ENCODE assay signal across 10 mouse cellular contexts in genomic region chr11:60775578-60775977, GRCm38 (mm10). TPM values are rescaled to one million over a fixed set of nuclear protein-coding genes. Genes with fewer than 3 reads are reported as not detected.
DNase-seq lines count a peak whose midpoint lies in the region; ATAC-seq and TF ChIP-seq lines count a peak whose summit lies in the region.
"Had no signal": no experiment of that assay in that cellular context is flagged by ENCODE, and none has a peak within 500 bp of the region (broad histone marks: within the 10 kb centered on the region; RNA-seq: fewer than 3 reads in every experiment).

No protein-coding gene starts in this region.

- intact Hi-C loops in left cerebral cortex, postnatal 14 days (cut with DNase I) = loop anchor here (5.0 kb wide), 1 partner anchor 57 kb away; the partner anchor contains the start of gene Dhrs7b

- TF ChIP-seq CTCF in G1E (IDR thresholded peaks at IDR 0.05; ENCODE audit: low read depth, low read length) = no peak

- no peak for DNase-seq in heart, adult 8-10 months (ENCODE audit: low spot score)
- no peak for DNase-seq in G1E (ENCODE audit: low spot score)
- no peak for DNase-seq in left cerebral cortex, postnatal 14 days (ENCODE audit: low spot score in 2 of 2)
- DNase-seq in left cerebral cortex, adult 9 months (ENCODE audit: low spot score in 2 of 2) = no peak
- DNase-seq in ovary, postnatal 36 days (ENCODE audit: low spot score) = no peak
- DNase-seq: cerebellum, adult 11 months; heart, postnatal 14 days had no signal

- 41% methylated on average over 6 of the region's 6 CpGs for WGBS in heart, embryonic 15.5 days
- WGBS in hindbrain, embryonic 15.5 days = 58% methylated on average over 6 of the region's 6 CpGs
- 56% methylated on average over 6 of the region's 6 CpGs for WGBS in midbrain, embryonic 13.5 days

- H3K4me3 ChIP-seq in heart, embryonic 15.5 days = peak overlapping the region; percentile 70
- H3K4me3 ChIP-seq in G1E (ENCODE audit: low read depth, low read length) = peak overlapping the region; percentile 96
- peak overlapping the region; percentile 90 for H3K4me3 ChIP-seq in hindbrain, embryonic 15.5 days
- peak overlapping the region; percentile 87 for H3K4me3 ChIP-seq in midbrain, embryonic 13.5 days (replicated peaks)

- no peak for ATAC-seq in heart, embryonic 15.5 days (replicated peaks; ENCODE audit: insufficient number of reproducible peaks, insufficient read depth, low FRiP score, low read depth)
- ATAC-seq in G1E (ENCODE audit: extremely low read depth, insufficient number of reproducible peaks, low FRiP score, poor library complexity, severe bottlenecking) = no peak
- ATAC-seq in hindbrain, embryonic 15.5 days (ENCODE audit: low FRiP score, low read depth) = no peak
- no peak for ATAC-seq in midbrain, embryonic 13.5 days

- H3K27me3 ChIP-seq in heart, embryonic 15.5 days = no peaks in the 10 kb centered on the region
- no peaks in the 10 kb centered on the region for H3K27me3 ChIP-seq in G1E (ENCODE audit: insufficient read depth, low read length)
- H3K27me3 ChIP-seq in hindbrain, embryonic 15.5 days = no peaks in the 10 kb centered on the region
- H3K27me3 ChIP-seq in midbrain, embryonic 13.5 days = no peaks in the 10 kb centered on the region

- H3K36me3 ChIP-seq in heart, embryonic 15.5 days = peaks cover 3% of the 10 kb centered on the region
- peaks cover 33% of the 10 kb centered on the region for H3K36me3 ChIP-seq in G1E (replicated peaks)
- H3K36me3 ChIP-seq in hindbrain, embryonic 15.5 days = no peaks in the 10 kb centered on the region
- H3K36me3 ChIP-seq in midbrain, embryonic 13.5 days = peaks cover 18% of the 10 kb centered on the region

- H3K4me2 ChIP-seq in heart, embryonic 15.5 days = peak overlapping the region; percentile 73
- H3K4me2 ChIP-seq in hindbrain, embryonic 15.5 days = peak overlapping the region; percentile 92
- H3K4me2 ChIP-seq in midbrain, embryonic 13.5 days (replicated peaks) = peak overlapping the region; percentile 91

- H3K9me3 ChIP-seq in heart, embryonic 15.5 days (replicated peaks) = no peaks in the 10 kb centered on the region
- no peaks in the 10 kb centered on the region for H3K9me3 ChIP-seq in G1E (replicated peaks)
- no peaks in the 10 kb centered on the region for H3K9me3 ChIP-seq in hindbrain, embryonic 15.5 days
- H3K9me3 ChIP-seq in midbrain, embryonic 13.5 days = no peaks in the 10 kb centered on the region

- H3K9ac ChIP-seq in heart, embryonic 15.5 days = no peak overlapping the region
- H3K9ac ChIP-seq in hindbrain, embryonic 15.5 days = 0 out of 2 replicates have a peak overlapping the region, but pooled peaks have one; percentile 78
- peak overlapping the region; percentile 46 for H3K9ac ChIP-seq in midbrain, embryonic 13.5 days (replicated peaks)

- H3K27ac ChIP-seq in heart, embryonic 15.5 days = no peak overlapping the region
- H3K27ac ChIP-seq in hindbrain, embryonic 15.5 days (replicated peaks) = no peak overlapping the region
- no peak overlapping the region for H3K27ac ChIP-seq in midbrain, embryonic 13.5 days

- peaks cover 49% of the 10 kb centered on the region for H3K4me1 ChIP-seq in heart, embryonic 15.5 days (replicated peaks)
- peaks cover 62% of the 10 kb centered on the region for H3K4me1 ChIP-seq in G1E (ENCODE audit: insufficient read depth, low read depth, low read length)
- peaks cover 57% of the 10 kb centered on the region for H3K4me1 ChIP-seq in hindbrain, embryonic 15.5 days (replicated peaks)
- peaks cover 56% of the 10 kb centered on the region for H3K4me1 ChIP-seq in midbrain, embryonic 13.5 days (replicated peaks)

RNA-seq across cellular contexts. Expression of gene Top3a, which starts 1.6 kb away (rescaled TPM):
- polyA plus RNA-seq in heart, embryonic 15.5 days (2015; fragmentation: Nextera tagmentation; extraction: Ambion mirVana) = 7.4 and 11.0 TPM in 2 replicates
- total RNA-seq in heart, adult 8-10 months (2022) = 1 to 10 TPM; 3.9 to 6.1 (median 4.8) TPM
- total RNA-seq in G1E (2014; fragmentation: Nextera tagmentation) (20.3 and 24.0 TPM in 2 replicates), G1E (2017) (20.3 and 24.0 TPM in 2 replicates)
- polyA plus RNA-seq in G1E (2012) = 8.4 and 11.1 TPM in 2 replicates
- polyA plus RNA-seq in hindbrain, embryonic 15.5 days (2015; fragmentation: Nextera tagmentation; extraction: Ambion mirVana) = 7.9 and 8.9 TPM in 2 replicates
- 10.6 and 11.7 TPM in 2 replicates for polyA plus RNA-seq in midbrain, embryonic 13.5 days (2015; fragmentation: Nextera tagmentation; extraction: Ambion mirVana)
- 1 to 10 TPM; 3.4 to 3.9 TPM for total RNA-seq in left cerebral cortex, postnatal 14 days (2021)

RNA-seq across cellular contexts. Expression of gene Smcr8, which starts 1.7 kb away (rescaled TPM):
- polyA plus RNA-seq in heart, embryonic 15.5 days (2015; fragmentation: Nextera tagmentation; extraction: Ambion mirVana) = 3.2 and 4.7 TPM in 2 replicates
- 10 to 100 TPM; 14.0 to 18.0 (median 15.8) TPM for total RNA-seq in heart, adult 8-10 months (2022)
- total RNA-seq in G1E (2014; fragmentation: Nextera tagmentation) (54.9 and 56.1 TPM in 2 replicates), G1E (2017) (42.1 and 44.7 TPM in 2 replicates)
- polyA plus RNA-seq in G1E (2012) = 1.8 and 2.4 TPM in 2 replicates
- 5.7 and 6.7 TPM in 2 replicates for polyA plus RNA-seq in hindbrain, embryonic 15.5 days (2015; fragmentation: Nextera tagmentation; extraction: Ambion mirVana)
- 7.0 and 7.5 TPM in 2 replicates for polyA plus RNA-seq in midbrain, embryonic 13.5 days (2015; fragmentation: Nextera tagmentation; extraction: Ambion mirVana)
- 10 to 100 TPM; 25.5 to 26.5 TPM for total RNA-seq in left cerebral cortex, postnatal 14 days (2021)

RNA-seq across cellular contexts. Expression of gene Shmt1, which starts 35.9 kb away (rescaled TPM):
- 35.7 and 42.0 TPM in 2 replicates for polyA plus RNA-seq in heart, embryonic 15.5 days (2015; fragmentation: Nextera tagmentation; extraction: Ambion mirVana)
- 10 to 100 TPM in 2 of 4 experiments, 1 to 10 TPM in 2; 6.4 to 16.4 (median 10.4) TPM for total RNA-seq in heart, adult 8-10 months (2022)
- total RNA-seq in G1E (2014; fragmentation: Nextera tagmentation) (22.2 and 24.7 TPM in 2 replicates), G1E (2017) (107 and 120 TPM in 2 replicates)
- 6.7 and 11.1 TPM in 2 replicates for polyA plus RNA-seq in G1E (2012)
- 10.0 TPM in 2 replicates for polyA plus RNA-seq in hindbrain, embryonic 15.5 days (2015; fragmentation: Nextera tagmentation; extraction: Ambion mirVana)
- polyA plus RNA-seq in midbrain, embryonic 13.5 days (2015; fragmentation: Nextera tagmentation; extraction: Ambion mirVana) = 15.5 and 16.2 TPM in 2 replicates
- total RNA-seq in left cerebral cortex, postnatal 14 days (2021) = 1 to 10 TPM; 1.7 to 2.8 TPM

RNA-seq across cellular contexts. Expression of gene Mief2, which starts 47.4 kb away (rescaled TPM):
- polyA plus RNA-seq in heart, embryonic 15.5 days (2015; fragmentation: Nextera tagmentation; extraction: Ambion mirVana) = 16.5 and 18.1 TPM in 2 replicates
- total RNA-seq in heart, adult 8-10 months (2022) = 10 to 100 TPM; 37.3 to 51.5 (median 39.8) TPM
- total RNA-seq in G1E (2014; fragmentation: Nextera tagmentation) (2.7 and 3.4 TPM in 2 replicates), G1E (2017) (5.8 and 7.8 TPM in 2 replicates)
- polyA plus RNA-seq in G1E (2012) = 16.0 and 22.1 TPM in 2 replicates
- 24.7 and 27.0 TPM in 2 replicates for polyA plus RNA-seq in hindbrain, embryonic 15.5 days (2015; fragmentation: Nextera tagmentation; extraction: Ambion mirVana)
- polyA plus RNA-seq in midbrain, embryonic 13.5 days (2015; fragmentation: Nextera tagmentation; extraction: Ambion mirVana) = 18.4 and 18.6 TPM in 2 replicates
- total RNA-seq in left cerebral cortex, postnatal 14 days (2021) = 10 to 100 TPM; 22.3 to 27.6 TPM

RNA-seq across cellular contexts. Expression of gene Flii, which starts 48.5 kb away (rescaled TPM):
- polyA plus RNA-seq in heart, embryonic 15.5 days (2015; fragmentation: Nextera tagmentation; extraction: Ambion mirVana) = 66.3 and 85.1 TPM in 2 replicates
- total RNA-seq in heart, adult 8-10 months (2022) = 100 to 1,000 TPM; 124 to 147 (median 134) TPM
- total RNA-seq in G1E (2014; fragmentation: Nextera tagmentation) (50.5 and 55.1 TPM in 2 replicates), G1E (2017) (139 and 141 TPM in 2 replicates)
- polyA plus RNA-seq in G1E (2012) = 71.9 and 162 TPM in 2 replicates
- polyA plus RNA-seq in hindbrain, embryonic 15.5 days (2015; fragmentation: Nextera tagmentation; extraction: Ambion mirVana) = 72.7 and 77.5 TPM in 2 replicates
- 67.5 and 72.5 TPM in 2 replicates for polyA plus RNA-seq in midbrain, embryonic 13.5 days (2015; fragmentation: Nextera tagmentation; extraction: Ambion mirVana)
- total RNA-seq in left cerebral cortex, postnatal 14 days (2021) = 10 to 100 TPM; 42.9 to 49.3 TPM
